Mouse (Mus musculus): ENCODE measurements around the gene Epb41l3. TPM values are rescaled to one million over a fixed set of nuclear protein-coding genes. Genes with fewer than 3 reads are reported as not detected.

Gene Epb41l3
- not detected in 2 replicates for polyA plus RNA-seq (2012)

DNA sequence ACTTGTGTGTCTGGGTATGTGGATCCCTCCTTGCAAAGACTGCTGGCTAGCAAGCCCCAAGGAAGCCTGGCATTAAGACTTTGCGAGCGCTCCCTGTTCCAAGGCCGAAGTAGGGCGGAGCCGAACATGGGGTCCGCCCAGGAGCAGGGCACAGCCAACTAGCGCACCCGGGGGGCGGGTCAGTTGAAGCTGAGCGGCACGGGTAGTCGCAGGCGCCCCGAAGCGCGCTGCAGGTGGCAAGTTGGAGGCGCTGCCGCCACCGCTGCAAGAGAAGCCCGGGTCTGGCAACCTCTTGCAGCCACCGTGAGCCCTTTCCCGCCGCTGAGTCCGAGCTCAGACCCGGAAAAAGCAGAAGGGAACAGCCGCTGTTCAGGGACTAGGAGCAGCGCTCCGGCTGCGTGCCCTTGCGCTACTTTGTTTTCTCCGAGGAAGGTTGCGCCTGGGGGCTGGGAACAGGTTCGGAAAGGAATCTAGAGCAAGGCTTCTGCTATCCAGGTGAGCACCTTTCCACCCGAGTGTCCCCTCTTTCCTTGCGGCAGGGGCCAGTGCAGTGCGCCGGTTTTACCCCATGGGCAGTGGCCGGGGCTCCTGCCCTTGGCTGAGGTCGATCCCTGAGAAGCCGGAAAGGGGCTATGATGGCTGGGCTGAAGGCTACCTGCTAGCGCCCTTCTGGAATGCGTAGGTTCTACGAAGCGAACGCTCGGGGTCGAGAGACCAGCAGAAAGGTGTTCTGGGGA lies at the start of gene Epb41l3:
Gene Epb41l3, plus strand, starts transcription at position 183 of the 737 bp plus-strand sequence.
- no peak for TF ChIP-seq GATA1 (IDR thresholded peaks at IDR 0.05; ENCODE audit: low read length)

DNA sequence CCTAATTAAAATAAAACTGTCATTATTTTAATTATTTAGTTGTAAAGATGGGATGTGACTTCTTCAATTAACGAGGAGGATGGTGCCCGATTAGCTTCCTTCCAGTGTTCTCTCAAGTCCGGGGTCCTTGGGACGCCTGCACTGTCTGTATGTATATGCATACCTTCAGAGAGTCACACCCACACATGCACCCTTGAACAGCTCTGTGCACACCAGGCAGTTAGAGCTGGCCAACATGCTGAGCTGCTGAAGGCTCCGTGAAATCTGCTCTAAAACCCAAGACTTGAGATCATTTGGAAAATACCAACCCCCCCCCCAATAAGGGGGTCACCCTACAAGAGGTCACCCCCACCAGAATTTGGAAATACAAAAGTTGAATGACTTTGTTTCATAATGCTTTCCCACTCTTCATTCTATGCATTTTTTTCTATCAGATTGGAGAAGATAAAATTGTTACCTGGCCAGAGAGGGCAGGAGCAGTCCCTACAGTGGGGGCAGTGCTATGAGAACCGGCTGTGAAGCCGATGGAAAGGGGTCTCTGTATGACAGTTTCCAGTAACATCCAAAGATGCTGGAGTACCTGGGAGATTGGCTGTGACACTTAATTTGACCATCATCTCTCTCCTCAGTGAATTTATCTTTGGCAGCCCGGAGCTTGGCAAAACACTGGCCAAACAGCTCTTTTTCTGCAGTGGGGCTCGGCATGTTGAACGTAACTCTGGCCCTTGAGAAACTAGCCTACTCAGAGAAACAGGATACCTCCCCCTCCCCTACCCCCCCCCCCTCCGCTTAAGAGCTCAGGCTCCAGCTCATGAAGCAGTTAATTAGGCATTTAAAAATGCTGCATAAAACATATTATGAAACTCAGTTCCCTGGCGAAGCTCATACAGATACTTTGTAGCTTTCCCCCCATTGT lies 36.5 kb upstream of the Epb41l3 start:
- no peak for TF ChIP-seq GATA1 (IDR thresholded peaks at IDR 0.05; ENCODE audit: low read length)

DNA sequence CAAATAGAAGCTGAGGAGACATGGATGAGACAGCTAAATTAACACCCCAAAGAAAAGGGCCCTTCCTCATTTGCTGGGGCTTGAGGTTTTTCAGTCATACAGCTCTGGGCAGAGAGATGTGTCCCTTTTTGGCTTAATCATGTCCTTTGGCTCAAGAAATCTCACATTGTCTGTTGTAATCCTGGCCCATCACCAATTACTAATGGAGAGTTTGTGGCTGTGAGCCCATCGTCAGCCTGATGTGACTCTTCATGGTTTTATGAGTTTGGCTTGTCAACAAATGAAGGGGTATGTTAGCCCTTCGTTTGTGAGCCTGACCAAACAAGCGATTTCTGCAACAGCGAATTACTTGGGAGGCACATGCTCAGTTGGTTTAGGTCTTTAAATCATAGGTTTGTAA lies 34.0 kb upstream of the Epb41l3 start:
- TF ChIP-seq GATA1 (IDR thresholded peaks at IDR 0.05; ENCODE audit: low read length), result no peak

DNA sequence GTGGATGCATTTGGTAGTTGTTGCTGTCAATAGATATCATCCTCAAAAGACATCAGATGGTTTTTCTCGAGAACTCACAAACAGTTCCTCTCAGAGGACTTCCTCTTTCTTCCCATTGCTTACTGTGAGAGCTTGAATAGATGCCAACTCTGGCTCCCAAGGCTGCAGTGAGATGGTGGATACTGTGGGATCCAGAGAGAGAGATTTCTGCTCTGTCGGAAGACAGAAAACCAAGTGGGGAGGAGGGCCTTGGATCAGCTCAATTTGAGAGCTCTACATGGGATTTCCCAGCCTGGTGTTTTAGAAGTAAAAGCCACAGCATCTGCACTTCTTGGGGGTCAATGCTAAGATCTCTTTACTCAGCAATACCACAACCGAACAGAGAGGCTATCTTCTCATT lies 26.7 kb upstream of the Epb41l3 start:
- TF ChIP-seq GATA1 (IDR thresholded peaks at IDR 0.05; ENCODE audit: low read length), result no peak

DNA sequence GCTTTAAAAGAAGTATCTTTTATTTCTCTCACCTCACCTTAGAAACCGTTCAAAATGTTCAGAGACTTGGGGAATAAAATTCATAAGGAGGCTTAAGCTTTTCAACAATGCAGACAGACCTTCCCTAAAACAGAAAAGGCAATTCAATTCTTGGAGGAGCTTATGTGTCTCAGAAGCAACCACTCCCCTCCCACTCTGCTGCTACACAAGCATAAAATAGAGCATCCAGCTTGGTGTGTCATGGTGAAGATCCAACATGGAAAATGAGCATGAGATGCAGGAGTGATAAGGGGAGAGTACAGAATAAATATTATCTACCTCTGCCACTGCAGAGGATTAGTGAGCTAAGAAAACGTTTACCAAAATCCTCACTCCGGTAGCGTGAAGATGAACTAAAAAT lies 21.5 kb upstream of the Epb41l3 start:
- no peak for TF ChIP-seq GATA1 (IDR thresholded peaks at IDR 0.05; ENCODE audit: low read length)

DNA sequence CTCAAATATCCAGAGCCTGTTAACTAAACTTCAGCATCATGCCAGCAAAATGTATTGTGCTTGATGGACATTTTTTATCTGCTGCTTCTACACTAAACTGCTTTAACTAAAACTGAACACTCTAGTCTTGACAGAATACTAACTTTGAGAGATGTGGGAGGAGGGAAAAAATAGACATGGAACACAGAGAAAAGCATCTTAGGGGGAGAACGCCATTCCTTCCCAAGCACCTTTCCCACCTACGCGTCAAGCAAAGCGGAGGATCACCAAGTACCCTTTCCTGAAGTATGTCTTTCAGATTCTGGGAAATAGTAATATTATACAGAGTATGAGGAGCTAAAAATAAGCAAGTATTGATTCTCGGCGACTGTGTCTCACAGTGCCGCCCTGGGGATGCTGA lies 15.7 kb upstream of the Epb41l3 start:
- no peak for TF ChIP-seq GATA1 (IDR thresholded peaks at IDR 0.05; ENCODE audit: low read length)

DNA sequence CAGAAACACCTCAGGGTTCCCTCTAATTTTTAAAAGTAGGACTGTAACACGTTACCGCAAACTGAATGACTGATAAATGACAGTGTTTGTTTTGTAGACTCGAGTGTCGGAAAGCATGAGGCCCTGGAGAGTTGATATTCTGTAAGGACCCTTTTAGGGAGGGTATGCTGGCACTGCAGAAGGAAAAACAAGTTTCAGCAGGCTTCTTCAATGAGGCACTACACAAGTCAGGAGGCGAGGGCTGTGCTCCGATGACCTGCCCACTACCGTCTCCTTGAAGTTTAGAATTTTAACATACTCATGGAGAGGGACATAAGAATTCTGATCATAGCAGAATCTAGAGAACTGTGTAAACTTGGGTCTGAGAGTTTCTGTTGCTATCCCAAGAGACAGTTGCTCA lies 15.1 kb upstream of the Epb41l3 start:
- TF ChIP-seq GATA1 (IDR thresholded peaks at IDR 0.05; ENCODE audit: low read length), result no peak

DNA sequence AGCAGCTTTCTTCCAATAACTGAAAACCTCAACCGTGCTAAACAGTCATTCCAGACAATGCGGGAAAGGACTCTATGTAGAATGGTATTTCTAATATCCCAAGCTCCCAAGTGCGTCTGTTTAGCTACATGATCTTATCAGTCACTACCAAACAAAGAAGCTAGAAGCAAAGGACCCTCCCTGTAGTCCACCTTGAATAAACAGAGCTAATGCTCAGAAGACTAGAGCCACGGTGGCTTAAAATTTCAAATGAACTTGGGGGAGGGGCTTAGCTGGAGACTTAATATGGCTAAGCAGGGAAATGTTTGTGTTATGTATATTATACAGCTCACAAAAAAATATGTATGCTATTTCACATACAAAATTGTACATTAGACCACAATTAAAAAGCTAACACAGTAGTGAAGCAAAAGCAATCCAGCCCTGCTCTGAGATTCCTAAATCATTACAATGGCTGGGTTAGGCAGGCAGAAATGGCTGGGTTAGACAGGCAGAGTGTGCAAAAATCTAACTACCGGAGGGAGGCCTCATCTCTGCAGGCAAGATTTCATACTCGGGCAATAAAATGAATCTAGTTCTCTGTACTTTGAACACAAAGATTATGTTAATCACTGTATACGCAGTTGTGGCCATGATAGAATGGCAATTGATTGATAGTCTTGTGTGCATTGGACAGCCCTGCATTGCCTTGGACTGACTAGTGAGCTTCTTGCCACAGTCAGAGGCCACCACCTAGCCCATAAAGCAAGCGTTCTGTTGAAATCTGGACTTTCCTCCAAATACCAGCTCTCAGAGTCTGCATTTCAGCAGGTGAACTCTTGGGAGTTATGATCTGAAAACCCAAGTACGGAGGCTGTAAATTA lies 13.4 kb upstream of the Epb41l3 start:
- no peak for TF ChIP-seq GATA1 (IDR thresholded peaks at IDR 0.05; ENCODE audit: low read length)

DNA sequence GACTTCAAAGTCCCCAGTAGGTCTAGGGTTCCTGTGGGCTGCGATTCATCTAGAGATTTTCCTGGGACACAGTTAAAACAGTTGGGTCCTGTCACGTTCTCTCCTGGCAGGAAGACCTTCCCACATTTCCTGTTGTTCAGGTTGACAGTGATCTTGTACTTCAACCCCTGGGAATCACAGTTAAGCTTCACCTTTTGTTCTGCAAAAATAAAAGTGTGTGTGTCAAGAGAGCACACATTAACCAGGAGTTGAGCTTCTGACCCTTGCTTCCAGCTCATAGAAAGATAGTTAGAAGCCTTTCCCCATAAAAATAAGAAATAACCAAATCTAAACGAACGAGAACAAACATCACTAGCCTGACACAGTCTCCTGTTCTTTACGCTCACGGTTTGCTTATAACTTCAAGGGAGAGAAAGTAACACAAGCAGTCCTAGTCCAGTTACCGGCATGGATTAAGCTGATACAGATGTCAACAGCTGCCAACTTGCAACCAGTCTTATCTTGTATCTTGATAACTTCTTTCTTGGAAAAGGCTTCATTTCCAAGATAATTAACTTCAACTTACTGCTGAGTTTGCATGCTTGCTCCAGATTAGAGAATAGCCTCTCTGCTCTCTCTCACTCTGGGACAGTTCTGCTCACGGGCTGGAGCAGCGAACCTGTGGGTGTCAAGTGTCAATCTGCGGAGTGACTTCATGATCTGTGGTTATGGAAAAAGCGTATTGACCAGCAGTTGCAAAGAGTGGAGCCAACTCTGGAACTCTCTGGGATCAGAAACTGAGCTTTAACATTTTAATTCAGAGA lies 7.3 kb upstream of the Epb41l3 start:
- no peak for TF ChIP-seq GATA1 (IDR thresholded peaks at IDR 0.05; ENCODE audit: low read length)

DNA sequence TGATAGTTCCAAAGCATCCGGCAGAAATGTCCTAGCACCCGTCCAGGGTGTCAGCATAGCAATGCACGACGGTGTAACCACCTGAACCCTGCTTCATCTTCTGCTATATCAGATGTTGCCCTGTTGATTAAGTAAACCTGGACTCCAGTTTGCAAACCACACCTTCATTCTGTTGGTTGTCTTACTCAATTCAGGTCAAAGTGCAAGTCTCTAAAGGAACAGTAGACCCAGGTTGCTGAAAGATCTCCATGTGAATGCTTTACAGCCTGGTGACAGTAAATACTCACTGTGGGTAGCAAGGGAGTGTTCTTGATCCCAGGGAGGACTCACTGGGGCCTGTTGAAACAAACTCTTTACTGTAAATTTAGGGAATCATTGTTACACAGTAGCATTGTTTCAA lies 1.4 kb upstream of the Epb41l3 start:
- TF ChIP-seq GATA1 (IDR thresholded peaks at IDR 0.05; ENCODE audit: low read length), result no peak

DNA sequence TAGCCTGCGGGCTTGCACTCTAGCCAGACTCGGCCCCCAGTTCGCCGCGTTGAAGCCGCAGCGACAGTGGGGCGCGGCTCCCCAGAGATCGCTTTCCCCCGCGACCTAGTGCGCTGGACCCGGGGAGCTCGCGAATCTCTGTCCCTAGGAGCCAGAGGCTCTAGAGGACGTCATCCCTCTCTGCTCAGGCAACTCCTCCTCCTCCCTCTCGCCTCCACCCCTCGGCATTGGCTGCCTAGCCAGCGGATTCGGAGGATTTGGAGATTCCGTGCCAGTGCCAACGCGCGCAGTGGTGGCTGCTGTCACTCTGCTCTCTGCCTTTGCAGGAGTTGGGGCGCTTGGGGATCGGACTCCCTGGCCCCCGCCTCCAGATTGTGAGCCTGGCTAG lies 749 bp downstream of the Epb41l3 start:
- TF ChIP-seq GATA1 (IDR thresholded peaks at IDR 0.05; ENCODE audit: low read length), result no peak

DNA sequence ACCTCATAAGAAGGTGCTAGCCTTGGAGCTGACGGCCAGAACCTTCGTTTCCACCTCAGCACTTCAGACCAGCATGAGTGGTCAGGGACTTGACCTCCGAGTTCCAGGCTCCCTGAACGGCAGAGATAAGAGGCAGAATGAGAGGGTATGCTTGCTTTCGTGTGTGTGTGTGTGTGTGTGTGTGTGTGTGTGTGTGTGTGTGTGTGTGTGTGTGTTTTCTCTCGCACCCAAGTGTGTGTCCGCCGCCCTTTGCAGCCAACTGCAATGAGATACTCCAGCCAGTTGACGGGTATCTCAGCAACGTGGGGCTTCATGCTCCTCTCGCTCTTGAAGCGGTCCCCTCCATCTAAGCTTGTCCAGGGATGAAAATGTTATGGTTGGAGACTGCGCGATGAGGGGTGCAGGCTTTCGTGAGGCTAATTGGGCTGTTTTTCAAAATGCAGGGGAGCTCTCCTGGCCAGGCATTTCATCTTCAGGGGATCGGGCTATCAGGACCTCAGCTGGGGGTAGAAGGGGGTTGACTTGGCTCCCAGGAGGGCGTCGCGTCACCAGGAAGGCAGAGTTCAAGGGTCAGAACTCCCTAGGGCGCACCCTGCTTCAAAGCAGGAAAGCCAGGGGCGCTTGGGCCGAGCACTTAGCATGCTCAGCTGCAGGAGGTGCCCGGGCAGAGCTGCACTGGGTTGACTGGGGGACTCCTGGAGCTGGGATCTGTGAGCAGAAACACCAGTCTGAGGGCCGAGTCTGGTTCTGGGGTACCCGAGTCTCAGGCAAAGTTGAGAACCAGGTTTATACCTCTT lies 1.5 kb downstream of the Epb41l3 start:
- TF ChIP-seq GATA1 (IDR thresholded peaks at IDR 0.05; ENCODE audit: low read length), result no peak

DNA sequence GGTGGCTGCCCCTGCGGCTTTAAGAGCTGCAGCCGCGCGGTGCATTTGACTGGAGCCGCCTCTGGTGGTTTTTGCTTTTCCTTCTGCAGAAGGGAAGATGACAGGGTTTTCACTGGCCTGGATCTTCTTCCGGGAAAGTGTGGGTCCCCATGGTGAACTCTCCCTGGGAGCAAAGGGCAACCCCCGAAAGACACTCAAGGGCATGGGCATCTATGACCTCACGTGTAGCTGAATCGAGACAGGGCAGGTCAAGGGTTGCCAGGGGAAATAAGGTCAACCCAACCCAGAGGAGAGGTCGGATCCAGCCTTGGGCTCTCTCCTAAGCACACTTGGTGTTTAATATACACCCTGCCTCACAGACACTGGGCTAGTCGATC lies 2.0 kb downstream of the Epb41l3 start:
- TF ChIP-seq GATA1 (IDR thresholded peaks at IDR 0.05; ENCODE audit: low read length), result no peak

DNA sequence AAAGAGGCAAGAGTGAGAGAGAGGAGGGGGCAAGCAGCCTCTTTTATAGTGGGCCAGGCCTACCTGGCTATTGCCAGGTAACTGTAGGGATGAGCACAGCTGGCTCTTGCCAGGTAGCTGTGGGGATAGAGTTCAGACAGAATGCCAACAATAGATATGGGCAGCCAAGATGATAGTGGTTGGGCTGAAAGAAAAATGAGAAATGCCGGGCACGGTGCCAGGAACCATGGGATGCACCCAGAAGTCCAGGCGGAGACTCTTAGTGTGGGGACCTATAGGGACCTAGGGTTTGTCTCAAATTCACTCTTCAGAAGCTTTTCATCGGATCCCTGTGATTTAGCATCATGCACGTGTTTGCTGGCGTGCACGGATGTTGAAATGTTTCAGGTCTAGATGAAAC lies 6.8 kb downstream of the Epb41l3 start:
- TF ChIP-seq GATA1 (IDR thresholded peaks at IDR 0.05; ENCODE audit: low read length), result no peak

Data from G1E-ER4 (cell line).